Comparison of ENCODE assay signal across 19 mouse cellular contexts in genomic region chr4:32199156-32199555, GRCm38 (mm10). TPM values are rescaled to one million over a fixed set of nuclear protein-coding genes. Genes with fewer than 3 reads are reported as not detected.
DNase-seq lines count a peak whose midpoint lies in the region; ATAC-seq and TF ChIP-seq lines count a peak whose summit lies in the region.
"Had no signal": no experiment of that assay in that cellular context is flagged by ENCODE, and none has a peak within 500 bp of the region (broad histone marks: within the 10 kb centered on the region; RNA-seq: fewer than 3 reads in every experiment).

No protein-coding gene starts in this region.

- no peak overlapping the region for H3K4me3 ChIP-seq in liver, embryonic 15.5 days (replicated peaks)
- H3K4me3 ChIP-seq in gastrocnemius, adult 2 months, result no peak overlapping the region
- H3K4me3 ChIP-seq: heart, embryonic 12.5 days; limb, embryonic 10.5 days; megakaryocyte, embryonic 14.5 days had no signal

- no peaks in the 10 kb centered on the region for H3K36me3 ChIP-seq in liver, embryonic 15.5 days (replicated peaks)
- H3K36me3 ChIP-seq: heart, embryonic 12.5 days; limb, embryonic 10.5 days had no signal

- no peak for DNase-seq in liver
- peak; percentile 47 to 72 for DNase-seq in frontal cortex, adult 2 months (ENCODE audit: extremely low spot score in 1 of 2, low spot score in 1 of 2)
- DNase-seq in layer of hippocampus, adult 9-11 months, result peak; percentile 63
- peak; percentile 57 to 62 for DNase-seq in right cerebral cortex, postnatal 36 days (ENCODE audit: low spot score in 2 of 2)
- no peak for DNase-seq in gastrocnemius, adult 2 months
- DNase-seq in adrenal gland, postnatal 14 days, result no peak
- DNase-seq: adrenal gland, postnatal 25 days; cerebellum, adult 9-10 months; heart, postnatal 36 days; kidney, adult 11 months; kidney, postnatal 10 days; thymus, postnatal 4 days had no signal

- no peak overlapping the region for H3K27ac ChIP-seq in liver, embryonic 15.5 days (replicated peaks)
- no peak overlapping the region for H3K27ac ChIP-seq in gastrocnemius, adult 2 months
- H3K27ac ChIP-seq: limb, embryonic 10.5 days had no signal

- H3K9me3 ChIP-seq in liver, embryonic 15.5 days (replicated peaks), result no peaks in the 10 kb centered on the region
- H3K9me3 ChIP-seq: heart, embryonic 12.5 days; limb, embryonic 10.5 days; megakaryocyte, embryonic 14.5 days had no signal

- no peak for ATAC-seq in liver, embryonic 15.5 days (ENCODE audit: insufficient read depth)
- ATAC-seq: forebrain, embryonic 14.5 days; hindbrain, embryonic 16.5 days; midbrain, embryonic 16.5 days had no signal

- peak overlapping the region; percentile 36 for H3K4me2 ChIP-seq in liver, embryonic 15.5 days
- H3K4me2 ChIP-seq: heart, embryonic 12.5 days had no signal

- 69% methylated on average over 7 of the region's 7 CpGs for WGBS in liver, embryonic 15.5 days (ENCODE audit: insufficient replicate concordance)

- H3K4me1 ChIP-seq in liver, embryonic 15.5 days (replicated peaks), result 0 out of 2 replicates have a peak, but pooled peaks cover 3% of the 10 kb centered on the region

- no peak for TF ChIP-seq CTCF in gastrocnemius, adult 2 months (IDR thresholded peaks at IDR 0.05)

- H3K27me3 ChIP-seq in liver, embryonic 15.5 days, result no peaks in the 10 kb centered on the region
- H3K27me3 ChIP-seq: heart, embryonic 12.5 days had no signal

- intact Hi-C loops in gastrocnemius, adult 2 months (cut with DNase I), result no loop called here

- H3K9ac ChIP-seq in liver, embryonic 15.5 days, result no peak overlapping the region
- H3K9ac ChIP-seq: heart, embryonic 12.5 days had no signal

RNA-seq across cellular contexts. Expression of gene Bach2, which starts 39.4 kb away (rescaled TPM):
- 1.5 and 1.6 TPM in 2 replicates for polyA plus RNA-seq in liver, embryonic 15.5 days (2015; fragmentation: Nextera tagmentation; extraction: Ambion mirVana)
- 4.8 and 6.2 TPM in 2 replicates for polyA plus RNA-seq in frontal cortex, adult 2 months (2012; rRNA removed)
- 1 to 10 TPM; 2.3 to 4.3 TPM for total RNA-seq in gastrocnemius, adult 2 months (2021)
- 7.3 and 18.0 TPM in 2 replicates for total RNA-seq in adrenal gland, postnatal 14 days (2021)

Comparison
In these comparisons a context has a peak if more than half of its experiments do, and no peak if none do; other contexts are left out.
1. DNase-seq: peak in frontal cortex, adult 2 months (2 of 2), layer of hippocampus, adult 9-11 months (single experiment) and right cerebral cortex, postnatal 36 days (2 of 2); none in liver (single experiment), gastrocnemius, adult 2 months (single experiment) and adrenal gland, postnatal 14 days (single experiment).